Mouse (Mus musculus) E14TG2a.4 (cell line): Measurements from ENCODE around the gene Ghsr.

ENCODE experiments used
- CTCF ChIP-seq: conservative IDR thresholded peaks from 2 replicates; pipeline ENCODE4 v1.5.1; 2014; ENCODE audit warnings: low read length
- NANOG ChIP-seq: IDR thresholded peaks from 2 replicates; pipeline ENCODE4 v1.6.1; 2014; ENCODE audit warnings: borderline replicate concordance, low read length, mixed read lengths

DNA sequence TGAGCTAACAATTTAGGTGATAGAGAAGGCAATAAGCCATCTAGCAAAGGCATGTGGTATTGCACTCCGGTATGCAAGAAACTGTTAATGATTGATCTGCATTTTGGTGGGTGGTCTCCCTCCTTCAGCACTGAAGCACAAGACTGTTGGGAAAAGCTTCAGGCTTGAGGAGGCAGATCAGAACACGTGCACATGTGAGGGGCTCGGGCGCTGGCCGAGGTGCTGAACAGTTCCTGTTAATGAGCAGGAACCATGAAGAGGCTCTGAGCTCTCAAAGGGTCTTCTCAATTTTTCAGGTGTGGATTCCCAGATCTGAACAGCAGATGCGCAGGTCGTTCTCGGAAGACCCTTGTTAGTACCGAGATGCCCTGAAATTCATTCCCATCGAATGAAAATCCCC, 1.0 kb upstream of the Ghsr start:
- TF ChIP-seq CTCF (no peak), NANOG (no peak)
